Mouse (Mus musculus) left cerebral cortex, adult 18-20 months (tissue): ENCODE data around the gene Lrtm2. TPM values are rescaled to one million over a fixed set of nuclear protein-coding genes. Genes with fewer than 3 reads are reported as not detected.
"Not testable (repeated sequence)": the region's sequence is repeated elsewhere in the genome, so short reads cannot be mapped to it uniquely, and the experiment has no call there.

Source experiments
- DNase-seq, 2 experiments: peaks; one replicate each; pipeline ENCODE4 v3.0.0; 2021 to 2022; ENCODE audit warnings: low spot score in 2 of 2, mixed read lengths in 1 of 2
- long read RNA-seq, 2 experiments: library from polyadenylated mRNA; stranded (forward); transcript quantifications; one replicate each; pipeline ENCODE4 v2.0.0; 2021
- total RNA-seq, 2 experiments: library from RNA; stranded (reverse); gene quantifications; 2 replicates each; pipeline ENCODE4 v1.2.3; 2021

Gene Lrtm2
- total RNA-seq: 10 to 100 TPM; 68.4 to 71.3 TPM
- long read RNA-seq, experiment 1, partial matches to known transcripts: 8 of 16 reads
- long read RNA-seq, experiment 1, other reads (novel, unspliced or antisense): 4 of 16 reads
- long read RNA-seq, experiment 2, partial matches to known transcripts: 1 of 8 reads
- long read RNA-seq, experiment 2, other reads (novel, unspliced or antisense): 6 of 8 reads

DNA sequence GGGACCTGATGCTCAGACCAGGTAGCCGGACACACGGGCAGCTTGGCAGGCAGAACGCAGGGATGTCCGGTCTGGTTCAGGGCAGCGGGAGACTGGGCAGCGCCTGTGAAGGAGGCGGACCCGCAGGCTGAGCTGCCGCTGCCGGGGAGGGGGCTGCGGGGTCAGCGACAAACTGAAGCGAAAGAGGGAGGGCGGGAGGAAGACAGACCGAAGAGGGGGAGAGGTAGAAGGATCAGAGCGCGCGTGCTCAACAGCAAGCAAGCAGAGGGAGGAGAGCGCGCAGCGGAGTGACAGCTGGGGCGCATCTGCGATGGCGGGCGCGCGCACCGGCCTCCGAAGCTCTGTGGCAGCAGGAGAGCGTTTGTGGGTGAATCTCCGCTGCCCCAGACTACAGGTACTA lies at the start of gene Lrtm2:
TSS of gene Lrtm2 (minus strand) at position 261 of the 400 bp plus-strand sequence.
- DNase-seq: peak; percentile 76 to 83

DNA sequence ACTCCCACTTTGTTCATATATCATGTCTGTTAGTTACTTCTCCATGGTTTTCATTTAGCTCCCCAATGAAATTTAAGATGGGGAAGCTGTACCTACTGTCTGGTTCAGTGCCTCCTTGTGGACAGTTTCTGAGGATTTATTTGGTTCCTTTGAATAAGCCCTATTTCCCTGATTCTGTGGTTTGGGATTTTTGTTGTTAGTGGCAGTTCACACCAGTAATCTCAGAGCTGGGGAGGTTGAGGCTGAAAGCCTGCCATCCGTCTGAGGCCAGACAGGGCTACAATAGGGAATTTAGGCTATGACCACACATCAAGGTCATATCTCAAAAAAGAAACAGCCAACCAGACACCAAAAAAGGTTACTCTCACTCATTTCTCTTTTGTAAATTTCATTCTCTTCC lies 48.1 kb upstream of the Lrtm2 start:
- no peak for DNase-seq

DNA sequence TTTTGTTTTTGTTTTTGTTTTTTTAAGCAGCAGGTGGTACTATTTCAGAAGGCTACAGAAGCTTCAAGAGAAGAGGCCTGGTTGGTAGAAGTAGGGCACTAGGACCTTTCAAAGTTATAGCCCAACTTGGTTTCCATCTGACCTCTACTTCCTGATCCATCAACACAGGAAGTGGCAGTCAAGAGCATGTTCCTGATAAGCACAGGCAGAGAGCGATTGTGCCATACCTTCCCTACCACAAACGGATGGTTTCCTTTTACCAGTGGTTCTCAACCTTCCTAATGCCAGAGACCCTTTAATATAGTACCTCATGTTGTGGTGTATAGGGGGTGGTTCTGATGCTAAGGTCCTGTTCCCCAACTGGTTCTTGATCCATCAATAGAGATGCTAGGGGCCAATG lies 47.0 kb upstream of the Lrtm2 start:
- no peak for DNase-seq

GRCm38 (mm10) chr6:119375035-119375434 lies 44.5 kb upstream of the Lrtm2 start:
- DNase-seq: no peak

DNA sequence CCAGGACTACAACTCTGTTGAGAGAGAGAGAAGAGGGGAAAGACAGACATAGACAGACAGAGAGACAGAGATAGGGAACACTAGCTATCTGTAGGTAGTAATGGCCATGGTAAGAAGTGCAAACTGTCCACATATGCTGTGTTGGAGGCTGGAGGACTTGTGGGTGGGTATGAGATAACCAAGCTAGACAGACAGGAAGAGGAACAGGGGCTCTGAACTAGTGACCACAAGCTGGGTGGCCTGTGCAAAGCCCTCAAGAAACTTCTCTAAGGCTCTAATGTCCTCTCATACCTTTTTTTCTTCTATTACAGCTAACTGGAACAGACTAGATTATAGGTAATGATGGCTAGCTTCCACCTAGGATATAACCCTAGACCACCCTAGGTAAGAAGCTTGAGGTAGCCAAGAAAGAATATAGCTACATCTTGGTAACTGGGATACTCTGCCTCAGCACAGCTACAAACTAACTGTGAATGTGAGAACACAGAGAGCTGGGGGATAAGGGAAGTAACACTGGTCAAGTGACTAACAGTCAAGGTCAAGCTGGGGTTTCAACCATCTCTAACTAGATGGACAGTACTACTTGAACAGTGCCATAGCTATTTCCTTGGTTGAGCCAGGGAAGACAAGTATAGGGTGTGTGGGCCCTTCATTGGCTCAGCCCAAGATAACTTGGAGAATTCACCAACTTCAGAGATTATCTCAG lies 42.6 kb upstream of the Lrtm2 start:
- no peak for DNase-seq

DNA sequence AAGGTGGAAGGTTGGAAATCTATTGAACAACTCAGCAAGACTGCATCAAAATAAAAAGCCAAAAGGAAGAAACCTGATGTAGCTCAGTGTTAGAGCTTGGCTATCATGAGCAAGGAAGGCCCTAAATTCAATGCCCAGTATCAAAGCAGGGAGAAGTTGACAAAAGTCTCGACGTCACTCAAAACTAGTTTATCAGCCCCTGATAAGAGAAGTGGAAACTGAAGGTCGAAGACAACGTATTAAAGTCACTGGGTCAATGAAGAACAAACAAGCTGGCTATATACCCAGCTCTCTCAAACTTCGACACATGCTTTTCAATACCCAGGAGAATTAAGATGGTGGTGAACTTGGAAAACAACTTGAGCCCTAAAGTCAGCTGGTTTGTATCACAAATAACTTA lies 41.7 kb upstream of the Lrtm2 start:
- no peak for DNase-seq

DNA sequence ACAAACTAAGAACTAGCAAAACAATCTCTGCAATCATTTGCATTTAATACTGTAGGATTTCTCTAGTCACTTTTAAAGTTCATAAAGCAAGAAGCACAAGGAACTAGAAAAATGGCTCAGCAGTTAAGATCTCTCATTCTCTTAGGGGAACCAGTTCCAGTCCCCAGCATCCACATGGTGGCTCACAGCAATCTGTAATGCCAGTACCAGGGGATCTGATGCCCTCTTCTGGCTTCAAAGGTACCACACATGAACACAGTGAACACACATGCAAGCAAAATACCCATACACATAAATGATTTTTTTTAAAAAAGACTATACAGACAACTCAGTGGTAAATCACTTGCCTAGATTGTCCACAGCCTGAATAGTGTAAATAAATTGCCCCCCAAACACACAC lies 41.1 kb upstream of the Lrtm2 start:
- DNase-seq: no peak

DNA sequence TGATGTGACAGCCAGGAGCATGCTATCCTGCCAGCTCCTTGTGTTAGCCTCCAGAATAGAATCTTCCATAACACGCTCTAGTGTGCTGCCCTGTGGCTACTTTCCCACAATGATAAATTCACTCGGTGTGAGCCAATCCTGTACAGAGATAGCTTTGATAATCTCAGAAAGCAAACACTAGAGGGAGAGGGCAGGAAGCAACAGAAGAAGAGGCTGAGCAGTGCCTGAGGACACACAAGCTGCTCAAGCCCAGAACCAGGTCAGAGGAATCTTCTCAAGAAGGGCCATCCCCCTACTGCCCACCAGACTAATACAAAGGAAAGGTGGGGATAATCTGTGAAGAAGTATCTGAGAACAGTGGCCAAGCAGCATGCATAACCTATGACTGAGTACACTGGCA lies 36.8 kb upstream of the Lrtm2 start:
- no peak for DNase-seq

- not testable (repeated sequence) for DNase-seq
These were observed 36.2 kb upstream of the Lrtm2 start for GRCm38 (mm10) chr6:119366800-119367199.

GRCm38 (mm10) chr6:119363593-119363992 lies 33.0 kb upstream of the Lrtm2 start:
- no peak for DNase-seq

DNA sequence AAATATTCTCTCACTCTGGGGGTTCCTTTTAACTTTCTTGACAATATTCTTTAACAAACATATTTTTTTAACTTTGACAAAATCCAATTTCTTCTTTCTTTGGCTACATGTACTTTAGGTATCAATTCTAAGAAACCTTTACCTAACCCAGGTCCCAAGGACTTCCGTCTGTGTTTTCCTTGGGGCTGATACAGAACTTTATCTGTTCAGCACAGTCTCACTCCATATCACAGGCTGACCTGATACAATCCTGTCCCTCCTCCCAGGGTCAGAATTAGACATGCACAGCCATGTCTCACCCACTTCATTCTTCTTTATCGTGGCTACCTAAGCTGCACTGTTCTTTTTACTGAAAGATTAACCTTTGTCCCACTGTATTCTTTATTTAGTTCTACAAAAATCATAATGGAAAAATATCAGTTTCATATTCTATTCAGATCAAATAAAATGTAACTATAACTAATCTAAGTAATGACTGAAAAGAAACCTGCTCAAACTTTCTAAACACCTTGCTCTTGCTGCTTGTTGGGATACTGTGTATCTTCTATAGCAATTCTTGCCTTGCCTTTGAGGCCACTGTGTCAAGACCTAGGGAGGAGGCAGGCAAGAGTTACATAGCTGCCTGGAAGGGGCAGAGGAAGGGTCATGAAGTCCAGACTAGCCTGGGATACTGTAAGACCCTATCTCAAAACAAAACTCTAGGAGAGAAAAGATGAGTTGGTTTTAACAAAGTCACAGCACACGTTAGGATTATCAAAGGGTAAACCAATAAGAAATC lies 30.5 kb upstream of the Lrtm2 start:
- no peak for DNase-seq

- DNase-seq: not testable (repeated sequence)
These were observed 29.7 kb upstream of the Lrtm2 start for GRCm38 (mm10) chr6:119360250-119360649.

- no peak for DNase-seq
These were observed 27.5 kb upstream of the Lrtm2 start for GRCm38 (mm10) chr6:119358020-119358571.

DNA sequence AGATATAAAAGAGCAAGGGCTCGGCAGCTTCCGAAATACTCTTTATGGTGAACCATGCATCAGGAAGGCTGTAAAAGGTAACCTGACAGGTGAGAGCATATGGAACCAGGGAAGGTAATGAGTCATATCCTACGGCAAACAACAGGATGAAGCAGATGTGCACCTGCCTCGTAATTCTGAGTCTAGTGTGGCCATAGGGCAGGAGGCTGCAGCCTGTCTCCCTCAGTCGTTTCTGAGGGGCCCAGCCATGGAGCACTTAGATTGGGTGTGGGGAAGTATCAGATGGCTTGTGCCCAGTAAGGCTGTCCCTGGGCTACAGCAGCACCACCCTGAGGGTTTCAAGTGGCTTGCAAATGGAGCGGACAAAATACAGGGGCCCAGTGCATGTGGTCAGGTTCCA lies 21.9 kb upstream of the Lrtm2 start:
- no peak for DNase-seq

DNA sequence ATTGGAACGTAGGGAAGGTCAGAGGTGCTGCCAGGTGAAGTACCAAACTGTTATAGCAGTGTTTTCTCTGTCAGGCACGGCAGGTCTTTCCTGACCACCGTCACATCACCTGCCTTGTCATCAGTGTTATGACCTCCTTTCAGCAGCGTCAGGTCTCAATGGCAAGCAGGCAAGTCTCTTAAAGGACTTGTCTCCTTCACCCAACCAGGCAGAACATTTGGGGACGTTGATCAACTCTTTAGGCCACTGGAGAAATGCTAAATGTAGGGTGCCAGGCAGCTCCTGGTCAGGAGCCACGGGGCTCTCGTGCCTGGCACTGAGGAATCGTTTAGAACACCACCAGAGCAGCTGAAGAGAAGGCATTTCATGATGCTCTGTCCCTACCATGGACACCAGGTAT lies 21.1 kb upstream of the Lrtm2 start:
- DNase-seq: no peak

GRCm38 (mm10) chr6:119350703-119351198 lies 20.2 kb upstream of the Lrtm2 start:
- no peak for DNase-seq

DNA sequence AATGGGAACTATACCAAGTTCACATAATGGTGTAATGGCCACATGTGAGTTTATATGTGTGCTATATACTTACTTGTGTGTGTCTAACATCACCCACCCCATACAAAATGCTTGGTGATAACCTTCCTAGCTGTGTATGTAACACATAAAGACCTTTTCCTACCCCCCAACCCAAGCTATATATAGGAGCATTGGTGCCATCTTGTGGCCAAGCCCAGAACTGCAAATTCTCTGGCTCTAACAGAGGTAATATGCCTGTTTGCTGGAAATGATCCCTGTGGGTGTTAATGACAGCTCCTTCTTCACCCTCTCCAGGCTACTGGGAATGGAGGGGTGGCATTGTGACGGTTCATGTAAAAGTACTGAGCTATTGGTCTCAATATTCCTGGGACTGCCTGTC lies 17.7 kb upstream of the Lrtm2 start:
- peak; percentile 79 to 90 for DNase-seq

- no peak for DNase-seq
These were observed 17.2 kb upstream of the Lrtm2 start for GRCm38 (mm10) chr6:119347813-119348212.

GRCm38 (mm10) chr6:119346257-119346656 lies 15.7 kb upstream of the Lrtm2 start:
- DNase-seq: no peak

DNA sequence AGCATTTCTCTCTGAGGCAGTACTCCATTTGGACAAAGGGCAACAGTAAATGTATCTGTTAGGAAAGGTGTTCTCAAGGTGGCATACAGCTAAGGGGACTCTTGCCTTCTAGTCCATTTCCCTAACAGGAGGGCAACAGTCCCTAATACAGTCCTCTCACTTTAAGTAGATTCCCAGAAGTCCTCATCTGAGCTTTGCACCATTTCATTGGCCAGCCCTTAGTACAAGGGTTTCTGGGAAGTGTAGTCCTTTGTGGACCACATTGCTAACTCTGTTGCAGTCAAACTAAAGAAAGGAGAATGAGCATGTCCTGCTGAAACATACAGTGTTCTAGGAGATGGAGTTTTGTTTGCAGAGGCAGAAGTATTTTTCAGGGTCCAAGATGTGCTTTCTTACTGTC lies 10.8 kb upstream of the Lrtm2 start:
- DNase-seq: peak in 1 of 2 experiments; percentile 19

GRCm38 (mm10) chr6:119338121-119338912 lies 7.8 kb upstream of the Lrtm2 start:
- DNase-seq: no peak
